Mouse (Mus musculus) megakaryocyte, embryonic 14.5 days (primary cell): ENCODE data around the gene Gm17657.

Experiments used
- FLI1 ChIP-seq: IDR thresholded peaks from 2 replicates; pipeline ENCODE4 v1.6.1; 2012; ENCODE audit warnings: low read length, inconsistent platforms, mixed read lengths
- GATA1 ChIP-seq: IDR thresholded peaks from 3 replicates; pipeline ENCODE4 v1.6.1; 2012; ENCODE audit warnings: mixed read lengths, low read length, inconsistent platforms, borderline replicate concordance

GRCm38 (mm10) chr17:29552162-29552732 lies 2.8 kb upstream of the Gm17657 start, which contains the start of gene Tmem217:
- no peak for TF ChIP-seq GATA1
- no peak for TF ChIP-seq FLI1
